Mouse (Mus musculus) embryonic facial prominence, embryonic 11.5 days (tissue): ENCODE data around the gene Rab3d. TPM values are rescaled to one million over a fixed set of nuclear protein-coding genes. Genes with fewer than 3 reads are reported as not detected.
"Not testable (repeated sequence)": the region's sequence is repeated elsewhere in the genome, so short reads cannot be mapped to it uniquely, and the experiment has no call there.

Source experiments
- ATAC-seq: fragments of 200-750 bp; cut with Nextera tagmentation; replicated peaks from 2 replicates; pipeline ENCODE4 v1.8.0; 2017; ENCODE audit warnings: low read depth; ENCODE audit not compliant: insufficient number of reproducible peaks, low FRiP score, low TSS enrichment
- DNase-seq: peaks from one replicate; pipeline ENCODE4 v3.0.0-alpha.2; 2015; ENCODE audit warnings: low spot score
- H3K27ac ChIP-seq: fragments of 300-500 bp; sonication (generic); replicated peaks from 2 replicates; pipeline ENCODE4 v1.5.1; 2014; ENCODE audit warnings: mild to moderate bottlenecking, low read depth, low read length, control low read depth
- H3K27me3 ChIP-seq: fragments of 300-500 bp; sonication (generic); 2 replicates; pipeline ENCODE4 v1.6.1; 2014; ENCODE audit warnings: mild to moderate bottlenecking, low read length, moderate library complexity, mixed read lengths; ENCODE audit not compliant: control insufficient read depth, insufficient read depth
- H3K36me3 ChIP-seq: fragments of 300-500 bp; sonication (generic); replicated peaks from 2 replicates; pipeline ENCODE4 v1.6.1; 2014; ENCODE audit warnings: low read depth, mild to moderate bottlenecking, low read length, moderate library complexity, mixed read lengths; ENCODE audit not compliant: control insufficient read depth, insufficient read depth
- H3K4me1 ChIP-seq: fragments of 300-500 bp; sonication (generic); 2 replicates; pipeline ENCODE4 v1.6.1; 2014; ENCODE audit warnings: low read length, mixed read lengths; ENCODE audit not compliant: control insufficient read depth, insufficient read depth
- H3K4me2 ChIP-seq: fragments of 300-500 bp; sonication (generic); 2 replicates; pipeline ENCODE4 v1.6.1; 2014; ENCODE audit warnings: low read depth, mild to moderate bottlenecking, control low read depth, low read length, moderate library complexity
- H3K4me3 ChIP-seq: fragments of 300-500 bp; sonication (generic); 2 replicates; pipeline ENCODE4 v1.5.1; 2014; ENCODE audit warnings: low read depth, low read length, control low read depth
- H3K9ac ChIP-seq: fragments of 300-500 bp; sonication (generic); replicated peaks from 2 replicates; pipeline ENCODE4 v1.6.1; 2014; ENCODE audit warnings: mild to moderate bottlenecking, control low read depth, low read length
- H3K9me3 ChIP-seq: fragments of 300-500 bp; sonication (generic); replicated peaks from 2 replicates; pipeline ENCODE4 v1.6.1; 2016; ENCODE audit warnings: mild to moderate bottlenecking, low read length, inconsistent platforms, mixed read lengths; ENCODE audit not compliant: control insufficient read depth
- WGBS: fragments of 180-500 bp; shearing (Covaris S2); extraction: QIAGEN DNeasy Blood & Tissue Kit; methylation state at CpG from one replicate; pipeline ENCODE4 v1.1.7; 2014; 5-methylcytosine and 5-hydroxymethylcytosine counted together
- polyA plus RNA-seq: library from polyadenylated mRNA; unstranded; fragments of >200 nt; fragmentation: Nextera tagmentation; extraction: Ambion mirVana; gene quantifications from 2 replicates; pipeline ENCODE4 v1.2.1, GENCODE M21; 2014

The Rab3d gene
- polyA plus RNA-seq, 1 experiment from 2014 or later: 4.8 TPM

DNA sequence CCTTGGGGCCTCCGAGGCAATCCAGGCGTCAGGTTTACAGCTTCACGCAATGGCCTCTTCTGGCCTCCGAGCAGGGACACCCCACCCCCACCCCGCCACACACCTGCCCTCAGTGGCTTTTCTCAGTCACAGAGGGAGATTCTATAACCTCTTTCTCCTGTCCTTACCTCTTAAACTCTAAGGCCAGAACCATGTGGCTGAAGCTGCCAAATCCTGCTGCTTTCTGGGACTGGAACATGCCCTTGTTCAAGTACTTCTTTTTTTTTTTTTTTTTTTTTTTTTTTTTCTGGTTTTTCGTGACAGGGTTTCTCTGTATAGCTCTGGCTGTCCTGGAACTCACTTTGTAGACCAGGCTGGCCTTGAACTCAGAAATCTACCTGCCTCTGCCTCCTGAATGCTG, 57.6 kb downstream of the Rab3d start:
- not testable (repeated sequence) for H3K9me3 ChIP-seq, ATAC-seq
- 69% methylated on average over 6 of the region's 6 CpGs for WGBS

DNA sequence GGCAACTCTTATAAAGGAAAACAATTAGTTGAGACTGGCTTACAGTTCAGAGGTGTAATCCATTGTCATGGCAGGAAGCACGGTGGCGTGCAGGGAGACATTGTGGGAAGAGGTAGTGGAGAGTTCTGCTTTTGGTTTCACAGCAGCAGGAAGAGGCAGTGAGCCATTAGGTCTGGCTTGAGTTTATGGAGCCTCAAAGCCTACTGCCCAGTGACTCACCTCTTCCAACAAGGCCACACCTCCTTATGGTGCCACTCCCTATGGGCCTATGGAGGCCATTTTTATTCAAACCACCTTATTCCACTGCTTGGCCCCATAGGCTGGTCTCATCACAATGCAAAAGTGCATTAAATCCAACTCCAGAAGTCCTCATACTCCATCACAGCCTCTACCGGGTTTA, 58.4 kb downstream of the Rab3d start:
- DNase-seq (no peak), ATAC-seq (no peak)
- no peaks in the 10 kb centered on the region for H3K36me3 ChIP-seq
- no peak overlapping the region for H3K4me3 ChIP-seq
- no peaks in the 10 kb centered on the region for H3K4me1 ChIP-seq
- WGBS: 86% methylated on average over 3 of the region's 3 CpGs
- H3K27me3 ChIP-seq: no peaks in the 10 kb centered on the region
- H3K9ac ChIP-seq: no peak overlapping the region
- H3K9me3 ChIP-seq: no peaks in the 10 kb centered on the region
- H3K4me2 ChIP-seq: no peak overlapping the region
- no peak overlapping the region for H3K27ac ChIP-seq

More for the DNA sequence above, 57.6 kb downstream of the Rab3d start:
- H3K27me3 ChIP-seq, H3K4me3 ChIP-seq, H3K27ac ChIP-seq, H3K9ac ChIP-seq, DNase-seq, H3K4me1 ChIP-seq, H3K36me3 ChIP-seq, H3K4me2 ChIP-seq: not testable (repeated sequence)

DNA sequence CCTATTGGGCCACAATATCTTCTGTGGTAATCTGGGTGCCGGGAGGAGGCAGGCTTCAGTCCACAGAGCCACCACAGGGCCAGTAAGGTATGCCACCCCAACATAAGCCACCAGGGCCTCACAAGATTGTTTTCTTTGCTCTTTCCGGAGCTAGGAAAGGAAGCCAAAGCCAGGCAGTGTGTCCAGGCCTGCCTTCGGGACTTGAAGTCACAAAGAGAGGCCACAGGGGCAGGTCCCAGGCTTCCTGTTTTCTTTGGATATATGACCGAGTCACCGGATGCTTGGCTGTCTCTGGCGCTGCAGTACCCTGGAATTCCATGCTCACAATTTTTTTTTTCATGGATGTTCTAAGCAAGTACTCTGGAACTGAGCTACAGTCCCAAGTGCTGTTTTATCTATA, 59.9 kb downstream of the Rab3d start:
- DNase-seq (peak; percentile 40), ATAC-seq (no peak)
- no peak overlapping the region for H3K4me3 ChIP-seq
- 30% methylated on average over 6 of the region's 6 CpGs for WGBS
- H3K27ac ChIP-seq: no peak overlapping the region
- H3K27me3 ChIP-seq: no peaks in the 10 kb centered on the region
- no peaks in the 10 kb centered on the region for H3K36me3 ChIP-seq
- no peaks in the 10 kb centered on the region for H3K9me3 ChIP-seq
- no peak overlapping the region for H3K9ac ChIP-seq
- no peaks in the 10 kb centered on the region for H3K4me1 ChIP-seq
- no peak overlapping the region for H3K4me2 ChIP-seq

DNA sequence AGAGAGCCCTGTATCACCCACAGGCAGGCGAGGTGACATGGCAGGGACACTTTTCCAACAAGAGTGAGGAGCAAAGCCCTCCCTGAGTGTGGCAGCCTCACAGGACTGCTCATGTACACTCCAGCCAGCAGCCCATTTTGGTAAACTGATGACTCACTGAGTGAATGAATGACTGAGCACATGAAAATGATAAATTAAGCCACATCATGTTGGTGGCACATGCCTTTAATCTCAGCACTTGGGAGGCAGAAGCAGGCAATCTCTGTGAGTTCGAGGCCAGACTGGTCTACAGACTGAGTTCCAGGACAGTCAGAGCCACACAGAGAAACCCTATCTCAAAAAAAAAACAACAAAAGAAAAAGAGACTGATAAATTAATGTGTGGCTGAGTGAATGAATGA, 60.5 kb downstream of the Rab3d start:
- no peaks in the 10 kb centered on the region for H3K9me3 ChIP-seq
- no peaks in the 10 kb centered on the region for H3K27me3 ChIP-seq
- H3K4me2 ChIP-seq: no peak overlapping the region
- no peak overlapping the region for H3K27ac ChIP-seq
- ATAC-seq (no peak), DNase-seq (no peak)
- H3K36me3 ChIP-seq: no peaks in the 10 kb centered on the region
- H3K4me3 ChIP-seq: no peak overlapping the region
- no peaks in the 10 kb centered on the region for H3K4me1 ChIP-seq
- WGBS: 65% methylated on average over 2 of the region's 2 CpGs
- H3K9ac ChIP-seq: no peak overlapping the region

Other genes starting within 250 kb of the Rab3d start
- gene Ldlr, start 194.7 kb downstream of the Rab3d start, polyA plus RNA-seq: 14.7 and 15.0 TPM in 2 replicates
- gene Spc24, start 157.9 kb downstream of the Rab3d start, polyA plus RNA-seq: 126 and 132 TPM in 2 replicates
- 6.1 and 7.6 TPM in 2 replicates for gene Kank2, start 119.4 kb downstream of the Rab3d start, polyA plus RNA-seq
- 0.25 TPM in 1 of 2 replicates, not detected in the other for gene Angptl8, start 82.7 kb downstream of the Rab3d start, polyA plus RNA-seq
- gene Dock6, start 65.6 kb downstream of the Rab3d start, polyA plus RNA-seq: 15.6 and 17.8 TPM in 2 replicates
- 2.5 and 3.1 TPM in 2 replicates for gene Ccdc159, start 9.3 kb upstream of the Rab3d start, polyA plus RNA-seq
- 28.5 and 33.8 TPM in 2 replicates for gene Tmem205, start 9.4 kb upstream of the Rab3d start, polyA plus RNA-seq
- gene Plppr2, start 18.8 kb upstream of the Rab3d start, polyA plus RNA-seq: 6.9 and 9.5 TPM in 2 replicates
- 17.2 and 17.4 TPM in 2 replicates for gene Swsap1, start 37.6 kb upstream of the Rab3d start, polyA plus RNA-seq
- 3.8 and 6.4 TPM in 2 replicates for gene Epor, start 45.3 kb upstream of the Rab3d start, polyA plus RNA-seq
- 1.0 and 1.3 TPM in 2 replicates for gene Rgl3, start 71.3 kb upstream of the Rab3d start, polyA plus RNA-seq
- 2.6 and 2.9 TPM in 2 replicates for gene Ccdc151, start 84.4 kb upstream of the Rab3d start, polyA plus RNA-seq
- 79.9 and 88.1 TPM in 2 replicates for gene Prkcsh, start 84.6 kb upstream of the Rab3d start, polyA plus RNA-seq
- gene Elavl3, start 133.8 kb upstream of the Rab3d start, polyA plus RNA-seq: 11.2 and 13.7 TPM in 2 replicates
- gene Gm49318, start 153.1 kb upstream of the Rab3d start, polyA plus RNA-seq: not detected in 2 replicates
- 5.5 and 7.1 TPM in 2 replicates for gene Zfp653, start 153.2 kb upstream of the Rab3d start, polyA plus RNA-seq
- 25.2 and 26.6 TPM in 2 replicates for gene Ecsit, start 167.2 kb upstream of the Rab3d start, polyA plus RNA-seq
- 1.4 and 4.0 TPM in 2 replicates for gene Cnn1, start 181.0 kb upstream of the Rab3d start, polyA plus RNA-seq
- 210 and 215 TPM in 2 replicates for gene Elof1, start 199.0 kb upstream of the Rab3d start, polyA plus RNA-seq
- 14.3 and 15.7 TPM in 2 replicates for gene Acp5, start 217.5 kb upstream of the Rab3d start, polyA plus RNA-seq
- 52.7 and 58.2 TPM in 2 replicates for gene Pigyl, start 238.7 kb upstream of the Rab3d start, polyA plus RNA-seq